In the genomic region with DNA sequence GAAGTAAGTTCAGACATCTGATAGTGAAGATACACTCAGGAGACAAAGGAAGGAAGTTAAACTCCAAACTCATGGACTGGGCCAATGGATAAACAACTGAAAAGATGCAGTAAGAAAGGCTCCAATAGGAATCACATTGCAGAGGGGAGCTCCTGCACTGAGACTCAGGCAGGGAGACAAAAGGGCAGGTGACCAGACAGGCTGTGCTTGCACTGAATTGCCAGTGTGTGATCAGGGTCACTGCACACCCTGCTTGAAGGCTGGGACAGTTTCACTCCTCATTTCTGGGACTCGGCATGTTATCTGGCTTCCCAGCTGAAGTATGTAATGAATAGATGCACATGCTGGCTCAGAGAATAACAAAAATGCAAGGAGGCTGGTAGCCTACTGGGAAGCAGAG, we compare ENCODE assay signal across 26 mouse cellular contexts. TPM values are rescaled to one million over a fixed set of nuclear protein-coding genes. Genes with fewer than 3 reads are reported as not detected.
"Had no signal": no experiment of that assay in that cellular context is flagged by ENCODE, and none has a peak within 500 bp of the region (broad histone marks: within the 10 kb centered on the region; RNA-seq: fewer than 3 reads in every experiment).

No protein-coding gene starts in this region.

- H3K9me3 ChIP-seq: heart, embryonic 13.5 days; heart, embryonic 15.5 days; hindbrain, embryonic 13.5 days; hindbrain, embryonic 15.5 days; limb, embryonic 13.5 days; limb, embryonic 15.5 days; liver, embryonic 12.5 days had no signal

- H3K27ac ChIP-seq: heart, embryonic 13.5 days; heart, embryonic 15.5 days; hindbrain, embryonic 13.5 days; hindbrain, embryonic 15.5 days; hindbrain, postnatal 0 days; limb, embryonic 13.5 days; limb, embryonic 15.5 days; liver, embryonic 12.5 days had no signal

- ATAC-seq: forebrain, postnatal 0 days; hindbrain, postnatal 0 days; intestine, embryonic 16.5 days; liver, embryonic 12.5 days had no signal

- H3K4me2 ChIP-seq: heart, embryonic 11.5 days; heart, embryonic 13.5 days; heart, embryonic 15.5 days; hindbrain, embryonic 13.5 days; hindbrain, embryonic 15.5 days; limb, embryonic 13.5 days; limb, embryonic 15.5 days; liver, embryonic 12.5 days had no signal

- H3K4me1 ChIP-seq: heart, embryonic 15.5 days; hindbrain, embryonic 13.5 days; hindbrain, embryonic 15.5 days; limb, embryonic 13.5 days; limb, embryonic 15.5 days; liver, embryonic 12.5 days had no signal

- H3K27me3 ChIP-seq: heart, embryonic 13.5 days; heart, embryonic 15.5 days; hindbrain, embryonic 13.5 days; hindbrain, embryonic 15.5 days; limb, embryonic 13.5 days; limb, embryonic 15.5 days; liver, embryonic 12.5 days had no signal

- DNase-seq: forebrain, postnatal 0 days; gastrocnemius, postnatal 14 days; gastrocnemius, postnatal 36 days; heart, adult 18-20 months; heart, postnatal 14 days; heart, postnatal 36 days; kidney, adult 11 months; kidney, adult 8-10 months; layer of hippocampus, adult 9-11 months; layer of hippocampus, postnatal 36 days; left cerebral cortex, postnatal 4 days had no signal

- H3K36me3 ChIP-seq: heart, embryonic 13.5 days; heart, embryonic 15.5 days; hindbrain, embryonic 13.5 days; hindbrain, embryonic 15.5 days; limb, embryonic 13.5 days; limb, embryonic 15.5 days; liver, embryonic 12.5 days had no signal

- H3K9ac ChIP-seq: forebrain, postnatal 0 days; heart, embryonic 13.5 days; heart, embryonic 15.5 days; hindbrain, embryonic 13.5 days; hindbrain, embryonic 15.5 days; limb, embryonic 13.5 days; limb, embryonic 15.5 days; liver, embryonic 12.5 days had no signal

- H3K4me3 ChIP-seq: heart, embryonic 13.5 days; heart, embryonic 15.5 days; hindbrain, embryonic 13.5 days; hindbrain, embryonic 15.5 days; limb, embryonic 13.5 days; limb, embryonic 15.5 days; liver, embryonic 12.5 days had no signal

RNA-seq across cellular contexts. Expression of gene Serpinb1b, which starts 15.3 kb away (rescaled TPM):
- polyA plus RNA-seq: heart, embryonic 11.5 days; heart, embryonic 13.5 days; heart, postnatal 0 days; intestine, embryonic 14.5 days; kidney, embryonic 14.5 days; limb, embryonic 11.5 days; liver, adult 2 months; liver, embryonic 12.5 days had no signal

RNA-seq across cellular contexts. Expression of gene Serpinb9b, which starts 35.8 kb away (rescaled TPM):
- polyA plus RNA-seq: kidney, embryonic 14.5 days; limb, embryonic 11.5 days; limb, embryonic 13.5 days; liver, embryonic 12.5 days had no signal
